Mouse (Mus musculus) yolk sac, embryonic 10.5 days (tissue): ENCODE data around the gene Prmt6.
A peak's percentile ranks its signal among the peaks of the same experiment; 100 is the strongest.

ENCODE experiments used
- DNase-seq: peaks from one replicate; pipeline ENCODE4 v3.0.0-alpha.2; 2017; ENCODE audit warnings: low spot score

Prmt6 gene

GRCm38 (mm10) chr3:110250839-110251700 is at the start of gene Prmt6:
Gene Prmt6, minus strand, starts transcription at chr3:110250998.
- peak; percentile 87 for DNase-seq

- DNase-seq = no peak
These were observed 39.8 kb upstream of the Prmt6 start for GRCm38 (mm10) chr3:110290485-110291045.

DNA sequence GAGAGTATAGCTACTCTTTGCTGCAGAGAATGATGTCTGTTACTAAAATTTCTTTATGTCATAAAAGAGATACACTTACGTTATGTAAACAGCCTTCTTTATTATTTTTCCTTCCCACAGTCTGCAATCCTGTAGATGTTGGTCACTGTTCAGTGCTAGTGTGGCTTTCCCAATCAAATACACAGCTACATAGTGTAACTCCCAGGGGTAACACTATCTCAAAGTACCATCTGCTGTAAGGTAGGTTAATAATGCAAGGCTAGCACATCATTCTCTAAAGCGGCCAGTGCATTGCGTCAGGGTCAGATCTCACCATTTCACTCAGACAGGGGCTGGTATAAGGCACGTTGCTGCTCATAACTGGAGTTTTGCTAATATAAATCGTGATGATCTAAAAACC is 31.9 kb upstream of the Prmt6 start:
- DNase-seq = no peak

DNA sequence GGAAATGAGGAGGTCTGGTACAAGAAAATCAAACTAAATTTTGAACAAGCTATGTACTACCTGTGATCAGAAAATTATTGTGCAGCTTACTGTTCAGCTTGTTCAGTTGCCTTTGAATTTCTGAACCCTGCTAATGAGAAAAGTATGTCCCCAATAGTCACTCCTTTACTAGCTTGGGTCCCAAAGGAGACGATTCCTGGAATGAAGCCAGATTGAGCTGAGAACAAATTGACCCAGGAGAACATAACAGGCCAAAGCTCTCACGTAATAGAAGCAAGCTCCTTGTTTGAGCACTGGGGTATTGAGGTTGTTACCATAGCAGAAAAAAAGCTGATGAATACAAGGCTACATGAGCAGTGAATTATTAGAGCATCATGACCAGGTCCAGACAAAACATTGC is 17.0 kb upstream of the Prmt6 start:
- DNase-seq = no peak

DNA sequence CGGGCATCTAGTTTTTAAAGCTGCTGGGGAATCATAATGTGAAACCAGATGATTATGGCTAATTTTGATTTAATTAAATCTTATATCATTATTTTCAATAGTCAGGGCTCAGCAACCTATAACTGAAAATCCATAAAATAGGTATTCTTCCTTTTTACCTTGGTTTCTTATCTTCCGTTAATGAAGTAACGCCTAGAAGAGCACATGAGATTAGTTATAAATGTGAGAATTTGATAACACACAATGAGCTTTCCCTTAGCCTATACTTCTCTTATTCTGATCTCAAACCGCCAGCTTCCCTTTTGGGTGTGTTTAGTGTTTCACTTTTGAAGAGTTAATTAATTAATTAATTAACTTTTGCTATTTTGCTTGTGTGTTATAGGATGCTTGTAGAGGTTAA is 2.3 kb upstream of the Prmt6 start:
- no peak for DNase-seq

- DNase-seq = peak; percentile 83
These were observed 633 bp downstream of the Prmt6 start for GRCm38 (mm10) chr3:110249891-110250838.

DNA sequence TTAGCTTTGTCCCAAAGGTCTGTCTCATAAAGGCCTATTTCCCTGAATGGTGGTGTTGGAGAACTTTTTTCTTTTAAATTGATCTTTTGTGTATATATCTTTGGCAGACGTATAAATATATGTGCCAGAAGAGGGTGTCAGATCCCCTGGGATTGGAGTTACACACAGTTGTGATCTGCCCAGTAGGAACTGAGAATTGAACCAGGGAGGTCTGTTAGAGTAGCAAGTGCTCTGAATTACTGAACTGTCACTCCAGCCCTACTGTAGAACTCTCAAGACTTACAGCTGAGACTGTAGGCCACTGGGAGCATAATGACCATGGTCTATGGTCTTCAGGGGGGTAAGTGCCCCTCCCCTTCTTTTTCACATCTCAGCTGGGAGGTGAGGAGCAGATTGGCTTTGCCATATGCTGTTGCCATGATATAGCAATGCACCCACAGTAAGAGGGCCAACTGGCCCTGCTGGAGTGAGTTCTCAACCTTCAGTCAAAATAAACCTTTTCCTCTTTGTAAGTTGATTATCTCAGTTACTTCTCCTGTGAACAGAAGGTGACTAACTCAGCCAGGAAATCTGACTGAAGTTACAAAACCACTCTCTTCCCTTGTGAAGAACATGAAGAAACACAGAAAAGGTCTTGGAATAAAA is 13.9 kb downstream of the Prmt6 start:
- no peak for DNase-seq
